Mouse (Mus musculus) forebrain, postnatal 0 days (tissue): ENCODE data around the gene Pdzd2. TPM values are rescaled to one million over a fixed set of nuclear protein-coding genes. Genes with fewer than 3 reads are reported as not detected.

Source experiments
- ATAC-seq: fragments of 200-750 bp; cut with Nextera tagmentation; 2 replicates; pipeline ENCODE4 v1.8.0; 2017; ENCODE audit warnings: mild to moderate bottlenecking, moderate library complexity
- DNase-seq: peaks from one replicate; pipeline ENCODE4 v3.0.0-alpha.2; 2015
- H3K27ac ChIP-seq: fragments of 300-500 bp; sonication (generic); 2 replicates; pipeline ENCODE4 v1.5.1; 2014; ENCODE audit warnings: low read depth, mild to moderate bottlenecking, antibody characterized with exemption, low read length, moderate library complexity, mixed read lengths
- H3K27me3 ChIP-seq: fragments of 300-500 bp; sonication (generic); 2 replicates; pipeline ENCODE4 v1.6.1; 2014; ENCODE audit warnings: mild to moderate bottlenecking, low read length, mixed read lengths; ENCODE audit not compliant: insufficient read depth
- H3K36me3 ChIP-seq: fragments of 300-500 bp; sonication (generic); 2 replicates; pipeline ENCODE4 v1.6.1; 2014; ENCODE audit warnings: mild to moderate bottlenecking, moderate library complexity; ENCODE audit not compliant: insufficient read depth
- H3K4me1 ChIP-seq: fragments of 300-500 bp; sonication (generic); 2 replicates; pipeline ENCODE4 v1.6.1; 2014; ENCODE audit warnings: antibody characterized with exemption; ENCODE audit not compliant: insufficient read depth
- H3K4me2 ChIP-seq: fragments of 300-500 bp; sonication (generic); 2 replicates; pipeline ENCODE4 v1.6.1; 2014; ENCODE audit warnings: low read depth, mild to moderate bottlenecking, moderate library complexity
- H3K4me3 ChIP-seq: fragments of 300-500 bp; sonication (generic); 2 replicates; pipeline ENCODE4 v1.5.1; 2014; ENCODE audit warnings: low read depth, low read length, mixed read lengths
- H3K9ac ChIP-seq: fragments of 300-500 bp; sonication (generic); 2 replicates; pipeline ENCODE4 v1.6.1; 2014; ENCODE audit warnings: mild to moderate bottlenecking
- H3K9me3 ChIP-seq: fragments of 300-500 bp; sonication (generic); 2 replicates; pipeline ENCODE4 v1.6.1; 2016; ENCODE audit warnings: low read length
- CTCF ChIP-seq: sonication (generic); IDR thresholded peaks from 2 replicates; pipeline ENCODE4 v1.5.1; 2016; ENCODE audit warnings: antibody characterized with exemption, control low read depth, low read depth
- WGBS: fragments of 180-500 bp; shearing (Covaris S2); extraction: QIAGEN DNeasy Blood & Tissue Kit; methylation state at CpG from one replicate; pipeline ENCODE4 v1.1.7; 2014; 5-methylcytosine and 5-hydroxymethylcytosine counted together
- polyA plus RNA-seq: library from polyadenylated mRNA; unstranded; fragments of >200 nt; fragmentation: Nextera tagmentation; extraction: Ambion mirVana; gene quantifications from 2 replicates; pipeline ENCODE4 v1.2.1, GENCODE M21; 2015
- total RNA-seq: library from RNA; depleted of rRNA; stranded (reverse); fragments of >200 nt; gene quantifications from 2 replicates; pipeline ENCODE4 v1.2.3, GENCODE M21; 2014

The Pdzd2 gene
- total and polyA plus RNA-seq, 2 experiments from 2014 or later = 9.4 to 18.9 TPM

DNA sequence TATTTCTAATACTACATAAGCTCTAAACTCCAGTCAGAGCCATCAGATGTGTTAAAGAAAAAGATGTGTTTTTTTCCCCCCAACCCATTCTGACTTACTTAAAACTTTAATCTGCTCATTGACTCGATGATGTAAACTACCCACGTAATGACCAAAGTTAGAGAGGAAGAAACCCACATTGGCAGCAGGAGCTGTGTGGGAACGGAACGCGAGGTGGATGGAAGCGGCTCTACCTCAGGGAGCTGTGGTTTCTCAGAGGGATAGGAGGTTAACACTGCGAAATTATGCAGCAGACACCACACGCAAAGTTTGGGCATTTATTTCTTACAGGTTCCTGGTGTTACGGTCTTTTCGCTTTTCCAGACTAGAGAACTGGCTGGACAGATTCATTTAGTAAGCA, 233.2 kb downstream of the Pdzd2 start:
- Histone ChIP-seq H3K9ac (no peak overlapping the region), H3K27ac (no peak overlapping the region), H3K4me1 (no peaks in the 10 kb centered on the region), H3K4me2 (no peak overlapping the region), H3K9me3 (no peaks in the 10 kb centered on the region), H3K4me3 (no peak overlapping the region), H3K36me3 (no peaks in the 10 kb centered on the region), H3K27me3 (no peaks in the 10 kb centered on the region)
- DNase-seq (no peak), ATAC-seq (no peak)
- 71% methylated on average over 10 of the region's 10 CpGs for WGBS
- TF ChIP-seq CTCF = no peak

- Histone ChIP-seq H3K9ac (no peak overlapping the region), H3K4me2 (no peak overlapping the region), H3K27me3 (no peaks in the 10 kb centered on the region), H3K4me1 (no peaks in the 10 kb centered on the region), H3K36me3 (no peaks in the 10 kb centered on the region), H3K4me3 (no peak overlapping the region), H3K27ac (no peak overlapping the region), H3K9me3 (no peaks in the 10 kb centered on the region)
- no peak for ATAC-seq
- DNase-seq = no peak
- TF ChIP-seq CTCF = no peak
- WGBS = 35% methylated on average over 4 of the region's 4 CpGs
Observed at GRCm38 (mm10) chr15:12506085-12506484, 233.6 kb downstream of the Pdzd2 start.

GRCm38 (mm10) chr15:12505556-12505955, 234.2 kb downstream of the Pdzd2 start:
- Histone ChIP-seq H3K27ac (no peak overlapping the region), H3K4me1 (no peaks in the 10 kb centered on the region), H3K9me3 (no peaks in the 10 kb centered on the region), H3K4me3 (no peak overlapping the region), H3K36me3 (no peaks in the 10 kb centered on the region), H3K9ac (no peak overlapping the region), H3K4me2 (no peak overlapping the region), H3K27me3 (no peaks in the 10 kb centered on the region)
- DNase-seq = no peak
- no peak for TF ChIP-seq CTCF
- no peak for ATAC-seq
- 54% methylated on average over 11 of the region's 11 CpGs for WGBS

- no peak overlapping the region for H3K4me2 ChIP-seq
Observed at GRCm38 (mm10) chr15:12503907-12504306, 235.8 kb downstream of the Pdzd2 start.

DNA sequence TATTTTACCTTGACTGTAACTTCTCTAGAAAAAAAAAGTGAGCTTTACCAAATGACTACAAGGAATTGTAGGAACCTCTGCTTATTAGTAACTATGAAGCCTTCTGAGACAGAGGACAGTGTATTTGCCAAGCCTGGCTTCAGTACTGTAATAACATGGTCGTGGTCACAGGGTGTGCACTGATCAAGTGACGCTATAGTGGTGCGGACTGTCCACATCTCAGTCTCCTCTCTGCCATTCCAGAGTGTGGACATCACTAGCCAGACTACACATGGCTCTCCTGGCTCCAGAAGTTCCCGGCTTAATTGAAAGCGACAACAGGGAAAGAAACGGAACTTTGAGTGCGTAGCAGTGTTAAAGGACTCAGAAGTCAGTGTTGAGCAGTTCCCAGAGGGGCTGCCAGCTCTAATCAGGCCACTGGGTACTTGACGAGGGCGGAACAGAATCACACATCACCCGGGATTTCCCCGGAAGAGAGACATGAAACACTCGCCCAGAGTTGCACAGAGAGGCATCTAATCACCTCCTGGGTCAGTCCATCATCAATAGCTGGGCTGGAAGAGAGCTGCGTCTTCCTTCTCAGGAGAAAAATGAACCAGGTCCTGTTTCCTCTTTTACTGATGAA, 237.7 kb downstream of the Pdzd2 start:
- H3K4me3 ChIP-seq = no peak overlapping the region
- ATAC-seq (peak; percentile 28; the same call in 1 of the 2 replicates), DNase-seq (no peak)
- no peaks in the 10 kb centered on the region for H3K9me3 ChIP-seq
- no peaks in the 10 kb centered on the region for H3K36me3 ChIP-seq
- H3K9ac ChIP-seq = no peak overlapping the region
- WGBS = 56% methylated on average over 13 of the region's 13 CpGs
- no peak overlapping the region for H3K27ac ChIP-seq
- no peak overlapping the region for H3K4me2 ChIP-seq
- no peaks in the 10 kb centered on the region for H3K27me3 ChIP-seq
- no peak for TF ChIP-seq CTCF
- no peaks in the 10 kb centered on the region for H3K4me1 ChIP-seq

More at GRCm38 (mm10) chr15:12503907-12504306, 235.8 kb downstream of the Pdzd2 start:
- DNase-seq (no peak), ATAC-seq (no peak)
- H3K4me1 ChIP-seq = no peaks in the 10 kb centered on the region
- no peak overlapping the region for H3K9ac ChIP-seq
- no peaks in the 10 kb centered on the region for H3K9me3 ChIP-seq
- 94% methylated on average over 9 of the region's 9 CpGs for WGBS
- TF ChIP-seq CTCF = no peak
- no peak overlapping the region for H3K4me3 ChIP-seq
- no peak overlapping the region for H3K27ac ChIP-seq
- no peaks in the 10 kb centered on the region for H3K27me3 ChIP-seq
- H3K36me3 ChIP-seq = no peaks in the 10 kb centered on the region

DNA sequence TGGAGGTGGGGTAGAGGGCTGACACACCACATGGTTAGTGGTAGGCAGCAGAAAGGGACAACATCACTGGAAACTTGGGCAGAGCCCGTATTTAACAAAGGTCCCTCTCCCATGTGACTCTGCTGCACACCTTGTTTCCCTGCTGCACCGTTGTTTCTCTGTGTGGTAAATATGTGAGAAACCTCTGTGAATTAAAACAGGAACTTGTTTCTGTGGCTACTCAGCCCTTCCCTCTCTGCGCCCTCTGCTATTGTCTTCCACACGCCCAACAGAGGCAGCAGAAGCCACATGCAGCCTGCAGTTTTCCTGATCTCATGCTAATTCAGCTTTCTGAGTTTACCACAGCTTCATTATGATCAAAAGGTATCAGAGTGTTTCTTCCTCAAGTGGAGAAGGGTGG, 239.1 kb downstream of the Pdzd2 start:
- TF ChIP-seq CTCF = no peak
- Histone ChIP-seq H3K9ac (no peak overlapping the region), H3K9me3 (no peaks in the 10 kb centered on the region), H3K27me3 (no peaks in the 10 kb centered on the region), H3K36me3 (no peaks in the 10 kb centered on the region), H3K27ac (no peak overlapping the region), H3K4me1 (no peaks in the 10 kb centered on the region), H3K4me3 (no peak overlapping the region), H3K4me2 (no peak overlapping the region)
- DNase-seq (no peak), ATAC-seq (no peak)
- WGBS = 56% methylated on average over 4 of the region's 4 CpGs

GRCm38 (mm10) chr15:12494084-12494483, 245.6 kb downstream of the Pdzd2 start:
- no peak for TF ChIP-seq CTCF
- Histone ChIP-seq H3K36me3 (no peaks in the 10 kb centered on the region), H3K4me2 (no peak overlapping the region), H3K9me3 (no peaks in the 10 kb centered on the region), H3K9ac (no peak overlapping the region), H3K27ac (no peak overlapping the region), H3K4me3 (no peak overlapping the region), H3K4me1 (0 out of 2 replicates have a peak, but pooled peaks cover 3% of the 10 kb centered on the region), H3K27me3 (no peaks in the 10 kb centered on the region)
- DNase-seq (no peak), ATAC-seq (no peak)

DNA sequence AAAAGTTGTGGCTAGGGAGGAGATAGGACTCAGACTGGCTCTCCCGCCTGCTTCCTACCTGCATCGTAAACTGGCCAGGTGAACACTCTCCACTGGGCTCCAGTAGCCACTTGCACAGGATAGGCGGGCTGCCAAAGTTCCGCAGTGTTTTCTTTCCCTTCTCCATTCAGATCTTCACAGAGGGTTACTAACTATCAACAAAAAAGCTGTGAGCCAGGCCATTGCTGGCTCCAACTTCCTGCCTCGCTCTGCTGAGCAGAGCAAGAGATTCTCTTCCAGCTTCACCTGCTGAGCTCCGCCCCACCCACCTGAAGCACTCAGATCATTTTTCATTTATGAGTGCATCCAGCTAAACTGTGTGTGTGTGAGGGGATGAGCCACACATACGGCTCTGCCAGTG, 246.5 kb downstream of the Pdzd2 start:
- H3K27me3 ChIP-seq = no peaks in the 10 kb centered on the region
- no peaks in the 10 kb centered on the region for H3K36me3 ChIP-seq
- DNase-seq = no peak
- H3K9me3 ChIP-seq = no peaks in the 10 kb centered on the region
- no peak overlapping the region for H3K9ac ChIP-seq
- no peak for TF ChIP-seq CTCF
- WGBS = 61% methylated on average over 7 of the region's 7 CpGs
- ATAC-seq = no peak
- no peak overlapping the region for H3K27ac ChIP-seq
- H3K4me2 ChIP-seq = no peak overlapping the region
- H3K4me3 ChIP-seq = no peak overlapping the region
- H3K4me1 ChIP-seq = 0 out of 2 replicates have a peak, but pooled peaks cover 3% of the 10 kb centered on the region
